Mouse (Mus musculus) right cerebral cortex, adult 2 months (tissue): Measurements from ENCODE around the gene Phf19.
A peak's percentile ranks its signal among the peaks of the same experiment; 100 is the strongest.

Source experiments
- DNase-seq, 2 experiments: peaks; one replicate each; pipeline ENCODE4 v3.0.0; 2021 to 2022; ENCODE audit warnings: low spot score in 2 of 2

Gene Phf19

DNA sequence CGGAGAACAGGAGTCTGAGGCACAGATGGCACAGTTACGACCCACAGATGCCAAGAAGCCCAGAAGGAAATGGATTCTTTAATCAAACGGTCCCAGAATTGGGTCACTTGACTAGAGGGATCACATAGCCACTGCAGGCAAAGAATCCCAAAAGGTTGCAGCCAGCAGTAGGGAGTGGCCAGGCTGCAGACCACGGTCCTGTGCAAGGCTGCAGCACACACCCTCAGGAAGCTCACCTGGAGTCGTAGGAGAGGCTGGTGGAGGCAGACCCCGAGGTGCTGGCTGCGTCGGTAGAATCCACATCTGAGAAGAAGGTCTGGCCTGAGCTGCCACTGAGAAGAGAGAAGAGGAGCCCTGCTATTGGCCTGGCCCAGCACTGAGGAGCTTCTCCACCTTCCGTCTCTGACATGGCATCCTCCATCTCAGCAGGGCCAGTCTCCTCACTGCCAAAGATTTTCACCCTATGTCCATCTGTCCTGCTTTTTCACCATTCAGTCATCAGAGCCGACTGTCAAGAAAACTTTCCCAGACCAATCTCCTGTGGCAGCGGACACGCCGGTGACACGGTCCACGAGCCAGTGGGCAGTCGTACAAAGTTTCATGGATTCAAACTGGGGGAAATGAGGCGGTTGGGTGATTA, 16.9 kb downstream of the Phf19 start:
- DNase-seq, result no peak

DNA sequence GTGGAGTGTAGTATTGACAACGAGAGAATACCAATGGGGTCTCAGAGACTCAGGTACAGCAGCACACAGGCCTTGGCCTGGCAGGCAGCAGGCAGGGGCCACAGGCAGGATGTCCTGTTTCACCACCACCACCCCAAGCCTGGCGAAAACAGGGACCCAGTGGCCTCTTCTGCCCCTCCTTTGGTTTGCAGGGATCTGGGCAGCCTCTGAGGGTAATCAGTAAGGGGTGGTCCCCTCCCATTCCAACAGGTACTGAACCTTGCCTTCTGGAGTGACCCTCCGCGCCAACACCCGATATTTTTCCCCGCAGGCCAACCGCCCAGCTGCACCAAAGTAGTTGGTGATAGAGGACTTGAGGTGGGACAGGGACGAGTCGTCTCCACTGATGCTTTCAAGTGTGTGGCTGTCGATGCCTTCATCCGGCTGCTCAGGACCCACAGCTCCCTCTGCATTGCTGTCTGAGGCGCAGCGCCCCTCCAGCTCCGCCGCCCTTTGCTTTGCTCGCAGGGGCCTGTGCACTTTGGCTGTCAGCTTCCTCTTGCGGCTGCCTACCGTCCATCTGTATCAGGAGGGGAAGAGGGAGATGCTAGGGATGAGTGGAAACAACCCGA, 18.2 kb downstream of the Phf19 start:
- DNase-seq, result no peak

DNA sequence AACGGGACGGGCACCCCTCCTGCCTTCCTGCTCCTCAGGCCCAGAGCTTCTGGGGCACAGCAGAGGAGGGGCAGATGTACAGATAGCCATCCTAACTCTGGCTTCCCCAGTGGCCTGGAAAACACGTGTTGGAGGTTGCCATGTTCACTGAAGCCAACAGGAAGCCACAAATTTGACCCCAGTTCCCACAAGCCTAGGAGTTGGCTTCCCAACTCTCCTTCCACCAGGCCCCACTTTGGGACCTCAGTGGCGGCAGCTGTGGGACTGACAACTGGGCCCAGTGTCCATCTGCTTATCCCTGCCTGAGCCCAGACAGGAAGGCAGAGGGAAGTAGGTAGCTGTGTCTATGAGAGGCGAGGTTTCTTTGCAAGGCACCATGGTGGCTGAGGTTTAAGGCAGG, 19.9 kb downstream of the Phf19 start:
- DNase-seq, result no peak

DNA sequence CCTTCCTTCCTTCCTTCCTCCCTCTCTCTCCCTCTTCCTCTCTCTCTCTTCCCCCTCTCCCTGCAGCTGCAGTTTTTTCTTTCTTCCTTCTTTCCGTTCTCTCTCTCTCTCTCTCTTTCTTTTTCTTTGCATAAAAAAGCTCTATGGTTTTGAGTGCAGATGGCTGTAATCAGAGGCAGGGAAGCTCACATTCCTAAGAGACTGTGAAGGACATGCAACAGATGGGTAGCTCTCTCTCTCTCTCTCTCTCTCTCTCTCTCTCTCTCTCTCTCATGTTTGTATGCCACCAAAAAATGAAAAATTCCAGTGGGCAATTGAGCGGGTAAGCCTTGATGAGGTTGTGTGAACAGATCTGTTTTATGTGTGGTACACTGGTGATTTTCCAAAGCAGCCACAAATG, 29.6 kb downstream of the Phf19 start:
- DNase-seq, result no peak

DNA sequence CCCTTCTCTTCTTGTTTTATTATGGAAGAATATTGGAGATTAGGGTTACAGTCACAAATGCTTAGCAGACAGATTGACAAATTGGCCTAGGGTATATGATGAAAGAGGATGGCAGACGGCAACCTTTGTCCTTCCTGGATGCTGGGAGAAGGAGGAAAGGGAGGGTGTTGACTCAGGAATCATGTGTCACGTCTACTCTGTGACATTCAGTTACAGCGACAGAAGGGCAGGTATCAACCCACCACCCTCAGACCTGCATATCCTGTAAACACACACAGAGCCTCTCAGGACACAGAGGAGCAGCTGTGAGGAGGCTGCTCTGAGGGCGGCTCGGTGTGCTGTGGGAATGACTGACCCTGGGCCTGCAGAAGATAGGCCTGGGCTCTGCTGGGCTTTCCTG, 30.6 kb downstream of the Phf19 start:
- no peak for DNase-seq

DNA sequence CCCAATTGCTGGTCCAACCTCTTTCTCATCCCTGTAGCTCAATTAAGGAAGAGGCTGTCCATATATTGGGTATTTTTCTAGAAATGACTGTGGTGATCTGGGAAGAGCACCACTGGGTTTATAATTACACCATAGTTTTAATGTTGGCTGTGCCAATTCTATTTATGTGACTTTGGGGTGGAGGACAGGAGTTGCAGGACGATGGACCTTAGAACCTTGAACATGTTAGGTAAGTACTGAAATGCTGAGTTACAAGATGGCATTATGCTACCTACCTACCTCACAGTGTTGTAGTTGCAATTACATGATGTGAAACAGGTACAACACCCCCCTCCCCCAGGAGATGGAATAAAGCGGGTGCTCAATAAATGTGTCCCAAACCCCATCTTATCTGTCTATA, 31.1 kb downstream of the Phf19 start:
- no peak for DNase-seq

DNA sequence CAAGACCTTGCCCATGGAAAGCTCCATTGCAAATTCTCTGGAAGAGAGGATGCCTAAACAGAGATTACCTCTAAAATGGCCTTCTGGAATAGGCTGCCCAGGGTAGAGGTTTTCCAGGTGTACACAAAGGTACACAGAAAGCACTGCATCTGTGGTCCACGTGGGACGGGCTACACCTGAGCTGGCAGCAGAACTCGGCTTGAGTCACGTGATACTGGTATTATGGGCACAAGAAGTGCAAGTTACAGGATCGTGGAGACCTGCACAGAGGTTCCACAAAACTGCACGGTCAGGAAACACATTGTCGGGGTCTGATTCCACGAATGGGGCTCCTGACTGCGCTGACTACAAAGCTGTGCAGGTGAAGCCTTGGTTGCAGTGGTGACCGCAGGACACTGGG, 33.8 kb downstream of the Phf19 start:
- DNase-seq, result no peak

DNA sequence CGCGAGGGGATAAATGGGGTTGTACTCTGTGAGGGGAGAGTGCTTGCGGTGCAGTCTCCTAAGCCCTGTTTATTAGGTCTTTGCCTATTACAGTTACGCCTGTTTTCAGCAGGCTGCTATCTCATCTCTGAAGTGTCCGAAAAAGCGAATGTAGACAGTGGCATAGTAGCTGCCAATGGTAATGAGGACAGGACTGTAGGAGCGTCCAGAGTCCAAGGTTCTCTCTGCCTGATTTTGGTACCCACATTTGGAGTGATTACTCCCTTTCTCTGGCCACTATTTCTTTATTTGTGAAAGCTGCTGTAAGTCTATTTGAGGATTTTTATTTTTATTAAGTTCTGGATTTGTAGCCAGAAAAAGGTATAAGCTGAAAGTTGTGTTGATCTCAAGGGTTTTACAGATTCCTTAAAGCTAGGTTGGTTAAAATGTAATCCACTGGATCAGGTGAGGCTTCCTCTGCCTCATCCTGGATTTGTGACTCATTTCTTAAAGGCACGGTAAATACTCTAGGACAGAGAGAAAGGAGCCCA, 38.9 kb downstream of the Phf19 start, which contains the start of gene Psmd5:
Gene Psmd5 (minus strand): TSS at position 153 of the 530 bp plus-strand sequence.
- DNase-seq, result no peak

DNA sequence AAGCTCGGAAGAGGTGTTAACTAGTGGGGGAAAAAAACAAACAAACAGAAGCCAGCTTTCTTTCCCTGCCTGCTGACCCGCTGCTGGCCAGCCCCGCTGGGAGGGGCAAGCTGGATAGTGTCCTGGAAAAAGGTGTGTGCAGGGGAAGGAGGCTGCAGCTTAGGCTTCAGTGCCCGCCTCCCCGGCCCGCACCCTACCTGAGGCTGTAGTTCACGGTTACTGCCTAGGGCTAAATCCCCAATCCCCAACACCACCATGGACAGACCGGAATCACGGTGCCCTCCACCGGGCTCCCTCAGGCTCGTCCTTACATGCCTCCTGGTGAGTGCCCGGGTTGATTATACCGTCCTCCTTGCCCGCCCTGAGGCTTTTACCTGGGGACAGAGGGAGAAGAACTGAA, 39.6 kb downstream of the Phf19 start, which contains the start of gene Cutal:
Gene Cutal (plus strand): TSS at position 126 of the 400 bp plus-strand sequence.
- no peak for DNase-seq

DNA sequence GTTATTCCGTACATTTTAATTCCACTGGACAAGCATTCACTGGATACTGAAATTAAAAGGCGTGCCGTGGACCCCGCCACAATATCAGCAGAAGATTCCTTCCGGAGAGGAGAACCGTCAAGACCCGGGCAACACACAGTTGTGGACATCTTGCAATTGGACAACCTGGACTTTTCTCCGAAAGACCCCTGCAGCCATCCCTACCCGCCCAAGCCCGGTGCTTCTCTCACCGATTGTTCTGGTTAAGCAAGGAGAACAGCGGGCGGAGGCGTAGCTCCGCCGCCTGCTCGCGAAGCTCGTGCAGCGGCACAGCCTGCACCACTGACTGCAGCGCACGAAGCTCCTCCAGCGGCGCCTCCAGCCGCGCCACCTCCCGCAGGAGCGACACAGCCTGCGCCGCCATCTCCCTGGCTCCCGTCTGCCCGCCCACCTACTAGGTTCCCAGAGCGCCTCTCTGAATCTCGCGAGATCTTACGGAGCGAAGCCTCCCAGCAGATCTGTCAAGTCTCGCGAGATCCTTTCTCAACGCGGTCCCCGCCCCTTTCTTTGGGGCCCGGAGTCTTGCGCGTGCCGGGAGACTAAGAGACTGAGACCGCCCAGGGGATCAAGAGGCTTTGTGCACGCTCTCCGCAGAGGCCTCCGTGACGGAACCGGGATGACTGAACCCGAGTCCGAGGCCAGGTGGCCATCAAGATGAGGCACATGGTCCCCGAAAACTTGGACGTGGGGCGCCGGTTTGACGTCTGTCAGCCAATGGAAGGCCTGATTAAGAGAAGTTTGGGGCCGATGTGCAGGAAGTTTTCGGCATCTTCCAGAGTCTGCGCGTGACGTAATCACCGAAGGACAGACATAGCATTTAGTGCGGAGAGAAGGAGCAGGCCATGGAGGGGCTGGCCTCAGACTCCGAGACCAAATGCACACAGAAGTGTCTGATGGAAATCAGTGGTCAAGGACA, 43.0 kb downstream of the Phf19 start:
- peak; percentile 92 to 93 for DNase-seq

DNA sequence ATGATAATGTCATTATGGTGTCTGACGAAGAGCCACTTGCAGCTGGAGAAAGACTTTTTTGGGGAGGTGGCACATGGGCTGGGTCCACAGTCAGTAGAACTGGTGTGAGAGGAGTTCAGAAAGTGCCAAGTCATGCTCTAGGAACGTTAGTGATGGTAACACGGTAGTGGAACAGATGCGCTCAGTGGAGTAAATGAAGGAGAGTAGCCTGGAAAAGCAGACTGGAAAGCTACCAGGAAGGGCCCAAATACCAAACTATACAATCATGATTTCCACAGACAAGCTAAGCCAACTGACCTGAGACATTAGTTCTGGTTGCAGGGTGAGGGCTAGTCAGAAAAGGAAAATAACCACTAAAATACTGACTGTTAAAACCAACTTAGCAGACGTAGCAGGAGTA, 44.1 kb downstream of the Phf19 start:
- peak in 1 of 2 experiments; percentile 5 for DNase-seq

DNA sequence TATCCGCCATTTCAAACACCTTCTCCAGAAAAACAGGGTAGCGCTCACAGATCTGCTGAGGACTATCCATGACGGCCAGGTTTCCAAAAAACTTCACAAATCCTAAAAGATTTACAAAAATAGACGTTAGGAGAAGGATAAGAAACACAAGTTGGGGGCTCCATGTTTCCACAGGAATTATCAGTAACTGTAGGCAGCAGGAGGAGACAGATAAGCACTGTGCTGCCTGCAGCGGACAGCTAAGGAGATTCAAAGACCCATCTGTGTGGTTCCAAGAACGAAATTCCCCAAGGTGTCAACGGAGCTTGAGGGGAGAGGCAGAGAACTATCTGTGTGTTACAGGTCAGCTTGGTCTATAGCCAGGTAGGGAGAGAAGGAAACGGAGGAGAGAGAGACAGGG, 56.1 kb downstream of the Phf19 start:
- DNase-seq, result no peak

DNA sequence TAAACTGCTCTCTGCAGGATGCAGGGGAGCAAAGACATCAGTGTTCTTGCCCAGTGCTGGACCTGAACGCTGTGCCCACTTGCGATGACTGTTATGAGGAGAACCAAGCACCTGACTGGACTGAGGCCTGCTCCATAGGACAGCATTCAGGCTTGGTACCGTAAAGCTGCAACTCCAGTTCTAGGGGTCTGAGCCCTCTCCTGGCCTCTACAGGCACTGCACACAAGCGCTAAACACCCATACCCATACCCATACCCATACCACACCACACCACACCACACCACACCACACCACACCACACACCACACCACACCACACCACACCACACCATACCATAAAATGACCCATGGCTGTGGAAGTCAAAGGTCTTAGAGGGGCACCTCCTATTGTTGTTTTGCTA, 58.6 kb downstream of the Phf19 start:
- DNase-seq, result no peak

DNA sequence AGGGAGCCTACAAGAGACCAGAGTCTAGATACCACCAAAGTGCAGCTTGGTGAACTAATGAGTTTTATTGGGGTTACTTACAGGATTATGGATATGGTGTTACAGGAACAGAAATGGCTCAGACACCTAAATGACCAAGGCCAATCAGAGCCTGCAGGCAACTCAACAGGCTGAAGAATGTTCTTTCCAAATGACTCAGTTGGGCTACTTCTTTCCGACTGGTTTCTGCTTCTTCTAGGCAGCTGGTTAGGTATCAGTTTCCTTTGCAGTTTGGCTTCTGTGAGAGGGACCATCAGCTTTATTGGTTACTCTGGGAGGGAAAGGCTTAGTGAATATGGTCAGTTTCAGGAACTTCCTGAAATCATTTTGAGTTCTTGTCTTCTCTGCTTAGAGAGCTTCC, 66.1 kb downstream of the Phf19 start:
- DNase-seq, result no peak
